Mouse (Mus musculus): ENCODE results near the gene Stfa1. TPM values are rescaled to one million over a fixed set of nuclear protein-coding genes. Genes with fewer than 3 reads are reported as not detected.
"Not testable (repeated sequence)": the region's sequence is repeated elsewhere in the genome, so short reads cannot be mapped to it uniquely, and the experiment has no call there.

The Stfa1 gene
- total RNA-seq (2021), result not detected
- long read RNA-seq, experiment 1, result 0 reads
- long read RNA-seq, experiment 2, result 0 reads

- DNase-seq; intact Hi-C loops (cut with DNase I): not testable (repeated sequence)
Observed at GRCm38 (mm10) chr16:36276796-36277195, at the start of gene Stfa1. TSS of gene Stfa1 (plus strand) at chr16:36276951.

GRCm38 (mm10) chr16:36260585-36260984 is 16.2 kb upstream of the Stfa1 start:
- DNase-seq; intact Hi-C loops (cut with DNase I): not testable (repeated sequence)

GRCm38 (mm10) chr16:36289140-36289539 is 12.4 kb downstream of the Stfa1 start:
- intact Hi-C loops (cut with DNase I), result no loop called here

GRCm38 (mm10) chr16:36307631-36308030 is 30.9 kb downstream of the Stfa1 start:
- intact Hi-C loops (cut with DNase I), result no loop called here

More at GRCm38 (mm10) chr16:36289140-36289539, 12.4 kb downstream of the Stfa1 start:
- no peak for DNase-seq

GRCm38 (mm10) chr16:36316111-36316510 is 39.4 kb downstream of the Stfa1 start:
- DNase-seq; intact Hi-C loops (cut with DNase I): not testable (repeated sequence)

More at GRCm38 (mm10) chr16:36307631-36308030, 30.9 kb downstream of the Stfa1 start:
- no peak for DNase-seq

- intact Hi-C loops (cut with DNase I), result no loop called here
- no peak for DNase-seq
Observed at GRCm38 (mm10) chr16:36319286-36319685, 42.5 kb downstream of the Stfa1 start.

- intact Hi-C loops (cut with DNase I), result no loop called here
- no peak for DNase-seq
Observed at GRCm38 (mm10) chr16:36334232-36334631, 57.5 kb downstream of the Stfa1 start, which contains the start of gene BC117090. TSS of gene BC117090 (minus strand) at chr16:36334332.

Other genes with a start within 250 kb of the Stfa1 start
- gene Wdr5b, start 235.8 kb upstream of the Stfa1 start, total RNA-seq (2021), result 1 to 10 TPM; 2.8 to 3.3 TPM
- gene Fam162a, start 205.4 kb upstream of the Stfa1 start, total RNA-seq (2021), result 100 to 1,000 TPM; 205 to 206 TPM
- 10 to 100 TPM; 32.4 to 34.2 TPM for gene Ccdc58, start 205.3 kb upstream of the Stfa1 start, total RNA-seq (2021)
- not detected for gene Csta1, start 145.7 kb upstream of the Stfa1 start, total RNA-seq (2021)
- gene Stfa2l1, start 120.1 kb upstream of the Stfa1 start, total RNA-seq (2021), result not detected
- not detected for gene Gm5483, start 92.7 kb upstream of the Stfa1 start, total RNA-seq (2021)
- not detected for gene Gm5416, start 66.5 kb upstream of the Stfa1 start, total RNA-seq (2021)
- not detected for gene 2010005H15Rik, start 55.5 kb upstream of the Stfa1 start, total RNA-seq (2021)
- gene BC117090, start 57.4 kb downstream of the Stfa1 start, total RNA-seq (2021), result not detected
- not detected for gene BC100530, start 90.8 kb downstream of the Stfa1 start, total RNA-seq (2021)
- gene Stfa2, start 131.5 kb downstream of the Stfa1 start, total RNA-seq (2021), result not detected
- not detected for gene Stfa3, start 178.4 kb downstream of the Stfa1 start, total RNA-seq (2021)